Mouse (Mus musculus) ES-E14 (cell line): ENCODE measurements around the gene Tsacc.

ENCODE experiments used
- CHD2 ChIP-seq: IDR thresholded peaks from 2 replicates; pipeline ENCODE4 v1.6.1; 2014; ENCODE audit warnings: mild to moderate bottlenecking, low read depth, low read length, inconsistent platforms
- MAFK ChIP-seq: IDR thresholded peaks from 2 replicates; pipeline ENCODE4 v1.6.1; 2014; ENCODE audit warnings: mild to moderate bottlenecking, low read depth, low read length, inconsistent platforms; ENCODE audit not compliant: insufficient read depth
- ZC3H11A ChIP-seq: IDR thresholded peaks from 2 replicates; pipeline ENCODE4 v1.6.1; 2012; ENCODE audit warnings: low read depth, mild to moderate bottlenecking, inconsistent platforms, low read length, borderline replicate concordance
- ZNF384 ChIP-seq: IDR thresholded peaks from 2 replicates; pipeline ENCODE4 v1.6.1; 2012; ENCODE audit warnings: low read depth, low read length, inconsistent platforms

DNA sequence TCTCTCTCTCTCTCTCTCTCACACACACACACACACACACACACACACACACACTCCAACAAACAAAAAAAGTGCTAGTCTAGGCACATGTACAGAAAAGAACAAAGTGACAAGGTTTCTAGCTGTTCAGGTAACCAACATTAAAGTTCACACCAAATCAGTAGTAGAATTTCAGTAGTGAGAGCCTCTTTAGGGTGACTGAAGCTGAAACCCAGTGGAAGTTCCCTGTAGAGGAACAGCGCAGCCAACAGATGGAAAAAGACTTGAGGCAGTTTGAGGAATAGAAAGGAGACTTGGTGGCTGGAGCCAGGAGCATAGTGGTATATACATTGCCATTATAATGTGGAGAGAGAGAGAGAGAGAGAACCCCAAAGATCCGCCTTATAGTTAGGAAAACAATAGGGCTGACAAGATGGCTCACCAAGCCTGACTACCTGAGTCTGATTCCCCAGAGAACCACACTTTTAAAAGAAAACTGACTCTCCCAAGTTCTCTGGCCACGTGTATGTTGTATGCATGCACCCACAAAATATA lies 38.2 kb upstream of the Tsacc start:
- no peak for TF ChIP-seq CHD2
- TF ChIP-seq ZC3H11A, result no peak
- TF ChIP-seq MAFK, result no peak
- TF ChIP-seq ZNF384, result no peak
